Mouse (Mus musculus): Measurements from ENCODE around the gene Masp1. TPM values are rescaled to one million over a fixed set of nuclear protein-coding genes. Genes with fewer than 3 reads are reported as not detected.

Gene Masp1
- polyA plus RNA-seq, 1 experiment from 2014 or later: 1.4 TPM

GRCm38 (mm10) chr16:23419565-23420085 is 101.0 kb downstream of the Masp1 start:
- H3K9ac ChIP-seq (ENCODE audit: low read depth, low read length): no peak overlapping the region

GRCm38 (mm10) chr16:23417456-23418240 is 103.0 kb downstream of the Masp1 start:
- no peak overlapping the region for H3K27ac ChIP-seq (ENCODE audit: low read depth, low read length)
- no peak overlapping the region for H3K4me3 ChIP-seq (ENCODE audit: low read depth, low read length)
- no peak for ATAC-seq
- H3K27me3 ChIP-seq (replicated peaks; ENCODE audit: control insufficient read depth, insufficient read depth, low read length): no peaks in the 10 kb centered on the region
- H3K9me3 ChIP-seq (ENCODE audit: control insufficient read depth): no peaks in the 10 kb centered on the region
- 0 out of 2 replicates have a peak, but pooled peaks cover 3% of the 10 kb centered on the region for H3K4me1 ChIP-seq (replicated peaks; ENCODE audit: control insufficient read depth, insufficient read depth, low read length)
- 78% methylated on average over 13 of the region's 13 CpGs for WGBS
- no peak for TF ChIP-seq CTCF (IDR thresholded peaks at IDR 0.05; ENCODE audit: low read depth)
- H3K4me2 ChIP-seq (replicated peaks; ENCODE audit: low read depth): no peak overlapping the region
- H3K36me3 ChIP-seq (ENCODE audit: control insufficient read depth, insufficient read depth): no peaks in the 10 kb centered on the region
- H3K9ac ChIP-seq (ENCODE audit: low read depth, low read length): no peak overlapping the region

More at GRCm38 (mm10) chr16:23419565-23420085, 101.0 kb downstream of the Masp1 start:
- no peak overlapping the region; the same call in 1 of the 2 replicates for H3K4me2 ChIP-seq (replicated peaks; ENCODE audit: low read depth)
- WGBS: 61% methylated on average over 8 of the region's 8 CpGs
- TF ChIP-seq CTCF (IDR thresholded peaks at IDR 0.05; ENCODE audit: low read depth): no peak
- no peak; the same call in 1 of the 2 replicates for ATAC-seq
- no peak overlapping the region for H3K4me3 ChIP-seq (ENCODE audit: low read depth, low read length)
- H3K27me3 ChIP-seq (replicated peaks; ENCODE audit: control insufficient read depth, insufficient read depth, low read length): no peaks in the 10 kb centered on the region
- H3K9me3 ChIP-seq (ENCODE audit: control insufficient read depth): no peaks in the 10 kb centered on the region
- no peaks in the 10 kb centered on the region for H3K36me3 ChIP-seq (ENCODE audit: control insufficient read depth, insufficient read depth)
- H3K27ac ChIP-seq (ENCODE audit: low read depth, low read length): no peak overlapping the region
- H3K4me1 ChIP-seq (replicated peaks; ENCODE audit: control insufficient read depth, insufficient read depth, low read length): 0 out of 2 replicates have a peak, but pooled peaks cover 3% of the 10 kb centered on the region

GRCm38 (mm10) chr16:23416657-23417293 is 103.8 kb downstream of the Masp1 start:
- H3K27me3 ChIP-seq (replicated peaks; ENCODE audit: control insufficient read depth, insufficient read depth, low read length): no peaks in the 10 kb centered on the region
- no peak for TF ChIP-seq CTCF (IDR thresholded peaks at IDR 0.05; ENCODE audit: low read depth)
- no peaks in the 10 kb centered on the region for H3K36me3 ChIP-seq (ENCODE audit: control insufficient read depth, insufficient read depth)
- ATAC-seq: peak; percentile 67
- H3K9me3 ChIP-seq (ENCODE audit: control insufficient read depth): no peaks in the 10 kb centered on the region
- WGBS: 39% methylated on average over 9 of the region's 9 CpGs
- no peak overlapping the region for H3K9ac ChIP-seq (ENCODE audit: low read depth, low read length)
- H3K4me3 ChIP-seq (ENCODE audit: low read depth, low read length): no peak overlapping the region
- H3K4me2 ChIP-seq (replicated peaks; ENCODE audit: low read depth): peak overlapping the region; percentile 55
- no peak overlapping the region for H3K27ac ChIP-seq (ENCODE audit: low read depth, low read length)
- 0 out of 2 replicates have a peak, but pooled peaks cover 3% of the 10 kb centered on the region for H3K4me1 ChIP-seq (replicated peaks; ENCODE audit: control insufficient read depth, insufficient read depth, low read length)

GRCm38 (mm10) chr16:23416261-23416656 is 104.4 kb downstream of the Masp1 start:
- 36% methylated on average over 10 of the region's 10 CpGs for WGBS
- Histone ChIP-seq H3K27ac (ENCODE audit: low read depth, low read length) (no peak overlapping the region), H3K4me1 (replicated peaks; ENCODE audit: control insufficient read depth, insufficient read depth, low read length) (0 out of 2 replicates have a peak, but pooled peaks cover 3% of the 10 kb centered on the region), H3K36me3 (ENCODE audit: control insufficient read depth, insufficient read depth) (no peaks in the 10 kb centered on the region), H3K4me3 (ENCODE audit: low read depth, low read length) (no peak overlapping the region), H3K9me3 (ENCODE audit: control insufficient read depth) (no peaks in the 10 kb centered on the region), H3K4me2 (replicated peaks; ENCODE audit: low read depth) (peak overlapping the region; percentile 55), H3K27me3 (replicated peaks; ENCODE audit: control insufficient read depth, insufficient read depth, low read length) (no peaks in the 10 kb centered on the region), H3K9ac (ENCODE audit: low read depth, low read length) (no peak overlapping the region)
- TF ChIP-seq CTCF (IDR thresholded peaks at IDR 0.05; ENCODE audit: low read depth): no peak
- ATAC-seq: peak; percentile 72

- Histone ChIP-seq H3K36me3 (ENCODE audit: control insufficient read depth, insufficient read depth) (no peaks in the 10 kb centered on the region), H3K27me3 (replicated peaks; ENCODE audit: control insufficient read depth, insufficient read depth, low read length) (no peaks in the 10 kb centered on the region), H3K27ac (ENCODE audit: low read depth, low read length) (no peak overlapping the region), H3K9ac (ENCODE audit: low read depth, low read length) (no peak overlapping the region), H3K4me3 (ENCODE audit: low read depth, low read length) (no peak overlapping the region), H3K4me1 (replicated peaks; ENCODE audit: control insufficient read depth, insufficient read depth, low read length) (no peaks in the 10 kb centered on the region), H3K4me2 (replicated peaks; ENCODE audit: low read depth) (no peak overlapping the region), H3K9me3 (ENCODE audit: control insufficient read depth) (no peaks in the 10 kb centered on the region)
- ATAC-seq: no peak
- no peak for TF ChIP-seq CTCF (IDR thresholded peaks at IDR 0.05; ENCODE audit: low read depth)
- WGBS: 84% methylated on average over 6 of the region's 6 CpGs
These were observed 107.7 kb downstream of the Masp1 start for GRCm38 (mm10) chr16:23412930-23413329.
